Mouse (Mus musculus): ENCODE measurements around the gene Clmp. TPM values are rescaled to one million over a fixed set of nuclear protein-coding genes. Genes with fewer than 3 reads are reported as not detected.

The Clmp gene
- 53.9 and 56.3 TPM in 2 replicates for polyA plus RNA-seq (2015; fragmentation: Nextera tagmentation; extraction: Ambion mirVana)

- peak within 1 kb of the TSS; percentile 74 for H3K4me3 ChIP-seq
- peak within 1 kb of the TSS; percentile 93 for H3K27ac ChIP-seq (replicated peaks)
- H3K9me3 ChIP-seq, result no peaks in the 10 kb centered on the region
- H3K9ac ChIP-seq (replicated peaks), result peak within 1 kb of the TSS; percentile 70
- no peaks in the 10 kb centered on the region for H3K27me3 ChIP-seq
- no peaks in the 10 kb centered on the region for H3K36me3 ChIP-seq
- peaks cover 31% of the 10 kb centered on the region for H3K4me1 ChIP-seq
- under 1% methylated on average over 48 of the region's 53 CpGs for WGBS
- H3K4me2 ChIP-seq (replicated peaks), result peak within 1 kb of the TSS; percentile 74
- peak; percentile 70 for ATAC-seq (replicated peaks)
Observed at GRCm38 (mm10) chr9:40685801-40686420, at the start of gene Clmp. Clmp (plus strand) TSS chr9:40685962.

GRCm38 (mm10) chr9:40636054-40636453, 49.7 kb upstream of the Clmp start:
- WGBS, result 15% methylated on average over 2 of the region's 2 CpGs
- Histone ChIP-seq H3K9me3 (no peaks in the 10 kb centered on the region), H3K9ac (replicated peaks) (no peak overlapping the region), H3K4me2 (replicated peaks) (no peak overlapping the region), H3K27ac (replicated peaks) (peak overlapping the region; percentile 94; the same call in 1 of the 2 replicates), H3K4me3 (no peak overlapping the region), H3K36me3 (no peaks in the 10 kb centered on the region), H3K4me1 (peaks cover 25% of the 10 kb centered on the region), H3K27me3 (no peaks in the 10 kb centered on the region)
- 0 out of 2 replicates have a peak, but pooled peaks have one; percentile 17 for ATAC-seq (replicated peaks)

- peak overlapping the region; percentile 33 for H3K4me3 ChIP-seq
- H3K27me3 ChIP-seq, result no peaks in the 10 kb centered on the region
- peak; percentile 17 for ATAC-seq (replicated peaks)
- H3K4me1 ChIP-seq, result peaks cover 36% of the 10 kb centered on the region
- peak overlapping the region; percentile 44 for H3K9ac ChIP-seq (replicated peaks)
- H3K27ac ChIP-seq (replicated peaks), result peak overlapping the region; percentile 94
- 21% methylated on average over 8 of the region's 8 CpGs for WGBS
- peak overlapping the region; percentile 52 for H3K4me2 ChIP-seq (replicated peaks)
- H3K36me3 ChIP-seq, result no peaks in the 10 kb centered on the region
- H3K9me3 ChIP-seq, result no peaks in the 10 kb centered on the region
Observed at GRCm38 (mm10) chr9:40637705-40638393, 47.9 kb upstream of the Clmp start.

- WGBS, result 3% methylated on average over 14 of the region's 14 CpGs
- H3K9ac ChIP-seq (replicated peaks), result peak overlapping the region; percentile 44
- H3K4me3 ChIP-seq, result peak overlapping the region; percentile 33
- no peaks in the 10 kb centered on the region for H3K27me3 ChIP-seq
- peak; percentile 92 for ATAC-seq (replicated peaks)
- H3K27ac ChIP-seq (replicated peaks), result peak overlapping the region; percentile 94
- no peaks in the 10 kb centered on the region for H3K36me3 ChIP-seq
- peak overlapping the region; percentile 52 for H3K4me2 ChIP-seq (replicated peaks)
- peaks cover 38% of the 10 kb centered on the region for H3K4me1 ChIP-seq
- no peaks in the 10 kb centered on the region for H3K9me3 ChIP-seq
Observed at GRCm38 (mm10) chr9:40638394-40639049, 47.2 kb upstream of the Clmp start.

GRCm38 (mm10) chr9:40639536-40640187, 46.1 kb upstream of the Clmp start:
- no peak overlapping the region for H3K4me2 ChIP-seq (replicated peaks)
- 70% methylated on average over 10 of the region's 10 CpGs for WGBS
- ATAC-seq (replicated peaks), result no peak
- H3K9me3 ChIP-seq, result no peaks in the 10 kb centered on the region
- H3K27me3 ChIP-seq, result no peaks in the 10 kb centered on the region
- H3K9ac ChIP-seq (replicated peaks), result no peak overlapping the region
- no peaks in the 10 kb centered on the region for H3K36me3 ChIP-seq
- H3K4me1 ChIP-seq, result peaks cover 38% of the 10 kb centered on the region
- H3K27ac ChIP-seq (replicated peaks), result peak overlapping the region; percentile 94
- H3K4me3 ChIP-seq, result no peak overlapping the region

GRCm38 (mm10) chr9:40641318-40641717, 44.4 kb upstream of the Clmp start:
- Histone ChIP-seq H3K4me1 (peaks cover 38% of the 10 kb centered on the region), H3K4me3 (no peak overlapping the region), H3K27me3 (no peaks in the 10 kb centered on the region), H3K9me3 (no peaks in the 10 kb centered on the region), H3K9ac (replicated peaks) (no peak overlapping the region), H3K27ac (replicated peaks) (no peak overlapping the region), H3K4me2 (replicated peaks) (no peak overlapping the region), H3K36me3 (no peaks in the 10 kb centered on the region)
- 74% methylated on average over 2 of the region's 2 CpGs for WGBS
- no peak for ATAC-seq (replicated peaks)

GRCm38 (mm10) chr9:40642470-40643220, 43.1 kb upstream of the Clmp start:
- WGBS, result 15% methylated on average over 16 of the region's 16 CpGs
- Histone ChIP-seq H3K4me2 (replicated peaks) (no peak overlapping the region), H3K4me1 (peaks cover 27% of the 10 kb centered on the region), H3K4me3 (no peak overlapping the region), H3K9me3 (no peaks in the 10 kb centered on the region), H3K9ac (replicated peaks) (no peak overlapping the region), H3K27ac (replicated peaks) (no peak overlapping the region), H3K36me3 (no peaks in the 10 kb centered on the region), H3K27me3 (no peaks in the 10 kb centered on the region)
- no peak for ATAC-seq (replicated peaks)

GRCm38 (mm10) chr9:40649444-40649843, 36.3 kb upstream of the Clmp start:
- no peak overlapping the region for H3K4me2 ChIP-seq (replicated peaks)
- H3K9me3 ChIP-seq, result no peaks in the 10 kb centered on the region
- H3K4me3 ChIP-seq, result no peak overlapping the region
- ATAC-seq (replicated peaks), result no peak
- no peak overlapping the region for H3K9ac ChIP-seq (replicated peaks)
- H3K36me3 ChIP-seq, result no peaks in the 10 kb centered on the region
- no peaks in the 10 kb centered on the region for H3K27me3 ChIP-seq
- no peak overlapping the region for H3K27ac ChIP-seq (replicated peaks)
- 94% methylated on average over 3 of the region's 3 CpGs for WGBS
- no peaks in the 10 kb centered on the region for H3K4me1 ChIP-seq

- H3K9ac ChIP-seq (replicated peaks), result no peak overlapping the region
- H3K4me1 ChIP-seq, result no peaks in the 10 kb centered on the region
- H3K9me3 ChIP-seq, result no peaks in the 10 kb centered on the region
- H3K4me2 ChIP-seq (replicated peaks), result no peak overlapping the region
- 55% methylated on average over 6 of the region's 6 CpGs for WGBS
- no peak overlapping the region for H3K4me3 ChIP-seq
- H3K36me3 ChIP-seq, result no peaks in the 10 kb centered on the region
- ATAC-seq (replicated peaks), result no peak
- H3K27ac ChIP-seq (replicated peaks), result no peak overlapping the region
- no peaks in the 10 kb centered on the region for H3K27me3 ChIP-seq
Observed at GRCm38 (mm10) chr9:40649983-40650382, 35.8 kb upstream of the Clmp start.

GRCm38 (mm10) chr9:40651239-40651859, 34.4 kb upstream of the Clmp start:
- 93% methylated on average over 4 of the region's 4 CpGs for WGBS
- Histone ChIP-seq H3K4me3 (no peak overlapping the region), H3K9ac (replicated peaks) (no peak overlapping the region), H3K27me3 (no peaks in the 10 kb centered on the region), H3K27ac (replicated peaks) (no peak overlapping the region), H3K4me1 (no peaks in the 10 kb centered on the region), H3K36me3 (no peaks in the 10 kb centered on the region), H3K9me3 (no peaks in the 10 kb centered on the region), H3K4me2 (replicated peaks) (no peak overlapping the region)
- ATAC-seq (replicated peaks), result no peak

GRCm38 (mm10) chr9:40652757-40653156, 33.0 kb upstream of the Clmp start:
- ATAC-seq (replicated peaks), result no peak
- no peaks in the 10 kb centered on the region for H3K4me1 ChIP-seq
- H3K36me3 ChIP-seq, result no peaks in the 10 kb centered on the region
- no peaks in the 10 kb centered on the region for H3K9me3 ChIP-seq
- no peak overlapping the region for H3K27ac ChIP-seq (replicated peaks)
- H3K4me2 ChIP-seq (replicated peaks), result no peak overlapping the region
- no peaks in the 10 kb centered on the region for H3K27me3 ChIP-seq
- H3K9ac ChIP-seq (replicated peaks), result no peak overlapping the region
- WGBS, result 54% methylated on average over 9 of the region's 9 CpGs
- no peak overlapping the region for H3K4me3 ChIP-seq
